Mouse (Mus musculus) heart, adult 2 months (tissue): Measurements from ENCODE around the gene Srsf5. TPM values are rescaled to one million over a fixed set of nuclear protein-coding genes. Genes with fewer than 3 reads are reported as not detected.

Experiments used
- DNase-seq, 2 experiments: peaks; one replicate each; pipeline ENCODE4 v3.0.0; 2021
- H3K27ac ChIP-seq: fragments of 200-600 bp; 2 replicates; pipeline ENCODE4 v1.8.1; 2022
- H3K27me3 ChIP-seq: fragments of 200-500 bp; 2 replicates; pipeline ENCODE4 v1.6.1; 2012; ENCODE audit warnings: mild to moderate bottlenecking, low read length, inconsistent platforms, mixed read lengths; ENCODE audit not compliant: control insufficient read depth, insufficient read depth
- H3K36me3 ChIP-seq: fragments of 200-500 bp; 2 replicates; pipeline ENCODE4 v1.6.1; 2012; ENCODE audit warnings: low read length, inconsistent platforms; ENCODE audit not compliant: control insufficient read depth, insufficient read depth
- H3K4me1 ChIP-seq: fragments of 200-500 bp; 2 replicates; pipeline ENCODE4 v1.6.1; 2011; ENCODE audit warnings: low read length; ENCODE audit not compliant: control insufficient read depth, insufficient read depth
- H3K4me3 ChIP-seq: fragments of 200-600 bp; 2 replicates; pipeline ENCODE4 v1.8.1; 2022
- H3K79me2 ChIP-seq: fragments of 200-500 bp; replicated peaks from 2 replicates; pipeline ENCODE4 v1.6.1; 2012; ENCODE audit warnings: mild to moderate bottlenecking, inconsistent platforms, low read length, moderate library complexity, mixed read lengths; ENCODE audit not compliant: control insufficient read depth, insufficient read depth
- H3K9ac ChIP-seq: fragments of 200-500 bp; 2 replicates; pipeline ENCODE4 v1.6.1; 2012; ENCODE audit warnings: low read depth, mild to moderate bottlenecking, control low read depth, inconsistent platforms, low read length, mixed read lengths
- CTCF ChIP-seq: fragments of 200-600 bp; IDR thresholded peaks from 2 replicates; pipeline ENCODE4 v1.8.1; 2022; ENCODE audit warnings: antibody characterized with exemption, mild to moderate bottlenecking, moderate library complexity
- EP300 ChIP-seq: fragments of 200-500 bp; IDR thresholded peaks from 2 replicates; pipeline ENCODE4 v1.6.1; 2011; ENCODE audit warnings: low read depth, low read length, control low read depth; ENCODE audit not compliant: insufficient read depth
- POLR2A ChIP-seq: fragments of 200-500 bp; IDR thresholded peaks from 2 replicates; pipeline ENCODE4 v1.6.1; 2011; ENCODE audit warnings: mild to moderate bottlenecking, low read depth, low read length, control low read depth; ENCODE audit not compliant: insufficient read depth
- WGBS: fragments of 180-500 bp; shearing (Covaris S2); methylation state at CpG from one replicate; pipeline ENCODE4 v1.1.7; 2018; 5-methylcytosine and 5-hydroxymethylcytosine counted together
- intact Hi-C: fragments of 180-260 bp; cut with DNase I; formaldehyde crosslinking; loops from one replicate; pipeline ENCODE4 v1.15.1; 2025
- polyA plus RNA-seq: library from polyadenylated mRNA; depleted of rRNA; stranded (reverse); fragments of >200 nt; gene quantifications from 2 replicates; pipeline ENCODE4 v1.2.3, GENCODE M21; 2012
- total RNA-seq, 2 experiments: library from RNA; stranded (reverse); gene quantifications; 2 replicates each; pipeline ENCODE4 v1.2.3; 2021

Gene Srsf5
- total and polyA plus RNA-seq, 3 experiments: 115 to 217 (median 126) TPM

DNA sequence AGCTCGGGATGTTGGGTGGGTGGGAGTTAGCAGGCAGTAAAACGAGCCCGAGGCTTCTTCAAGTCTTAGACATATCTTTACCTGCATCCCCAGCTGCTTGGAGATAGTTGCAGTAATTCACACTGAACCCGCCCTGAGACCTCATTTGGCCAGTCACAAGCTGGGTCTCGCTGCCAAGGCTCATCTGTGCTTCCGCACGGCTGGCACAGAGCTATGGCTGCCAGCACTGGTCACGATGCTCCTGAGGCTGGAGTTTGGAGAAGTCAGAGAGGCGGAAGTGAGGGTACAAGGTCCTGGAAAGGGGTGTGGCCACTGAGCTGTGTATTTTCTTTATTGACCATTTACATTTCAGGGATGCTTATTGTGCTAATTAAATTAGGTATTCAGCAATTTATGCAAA lies 38.4 kb downstream of the Srsf5 start:
- intact Hi-C loops: loop anchor here (2.0 kb wide), 1 partner anchor 419 kb away; no protein-coding TSS in a partner anchor
- Histone ChIP-seq H3K4me1 (no peaks in the 10 kb centered on the region), H3K9ac (no peak overlapping the region), H3K36me3 (no peaks in the 10 kb centered on the region), H3K27me3 (no peaks in the 10 kb centered on the region; the same call in 1 of the 2 replicates), H3K4me3 (no peak overlapping the region), H3K27ac (no peak overlapping the region), H3K79me2 (no peaks in the 10 kb centered on the region)
- WGBS: 53% methylated on average over 9 of the region's 9 CpGs
- DNase-seq: no peak
- TF ChIP-seq POLR2A (no peak), CTCF (no peak), EP300 (no peak)

DNA sequence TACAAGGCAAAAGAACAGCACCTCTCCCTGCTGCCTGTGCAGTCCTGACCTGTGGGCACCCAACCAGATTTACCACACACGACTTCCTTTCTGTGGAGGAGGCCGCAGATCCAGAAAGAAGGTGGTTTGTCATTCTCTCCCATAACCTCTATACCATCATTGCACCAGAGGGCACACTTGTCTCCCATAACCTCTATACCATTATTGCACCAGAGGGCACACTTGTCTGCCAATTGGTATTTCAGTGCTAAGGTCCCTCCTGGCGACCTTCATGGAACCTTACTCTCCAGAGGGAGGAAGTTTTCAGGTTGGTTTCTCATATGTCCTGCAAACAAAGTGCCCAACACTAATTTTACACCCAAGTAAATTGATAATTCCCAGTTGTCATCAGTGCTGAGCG lies 41.3 kb downstream of the Srsf5 start:
- no peak overlapping the region for H3K27ac ChIP-seq
- no peak overlapping the region for H3K4me3 ChIP-seq
- intact Hi-C loops: no loop called here
- no peaks in the 10 kb centered on the region for H3K36me3 ChIP-seq
- no peak for TF ChIP-seq CTCF
- no peak for TF ChIP-seq POLR2A
- no peak for TF ChIP-seq EP300
- no peaks in the 10 kb centered on the region for H3K4me1 ChIP-seq
- H3K9ac ChIP-seq: no peak overlapping the region
- 77% methylated on average over 4 of the region's 4 CpGs for WGBS
- no peaks in the 10 kb centered on the region for H3K79me2 ChIP-seq
- H3K27me3 ChIP-seq: no peaks in the 10 kb centered on the region; the same call in 1 of the 2 replicates
- DNase-seq: no peak

DNA sequence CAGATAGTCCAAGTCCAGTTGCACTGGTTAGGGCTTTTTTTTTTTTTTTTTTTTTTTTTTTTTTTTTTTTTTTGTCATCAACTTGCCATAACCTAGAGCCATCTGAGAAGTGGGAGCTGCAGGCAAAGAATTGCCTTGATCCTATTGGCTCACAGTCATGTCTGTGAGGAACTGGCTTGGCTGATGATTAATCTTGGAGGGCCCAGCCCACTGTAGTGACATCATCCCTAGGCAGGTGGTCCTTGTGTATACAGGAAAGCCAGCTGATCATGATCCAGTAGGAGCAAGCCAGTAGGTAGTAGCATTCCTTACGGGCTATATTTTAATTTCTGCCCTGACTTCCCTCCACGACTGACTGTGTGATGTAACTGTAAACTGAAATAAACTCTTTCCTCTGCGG lies 43.0 kb downstream of the Srsf5 start:
- intact Hi-C loops: no loop called here
- Histone ChIP-seq H3K9ac (no peak overlapping the region), H3K4me3 (no peak overlapping the region), H3K27me3 (no peaks in the 10 kb centered on the region; the same call in 1 of the 2 replicates), H3K4me1 (no peaks in the 10 kb centered on the region), H3K27ac (no peak overlapping the region), H3K79me2 (no peaks in the 10 kb centered on the region), H3K36me3 (no peaks in the 10 kb centered on the region)
- no peak for TF ChIP-seq EP300
- no peak for TF ChIP-seq CTCF
- WGBS: 80% methylated on average over 3 of the region's 3 CpGs
- no peak for DNase-seq

DNA sequence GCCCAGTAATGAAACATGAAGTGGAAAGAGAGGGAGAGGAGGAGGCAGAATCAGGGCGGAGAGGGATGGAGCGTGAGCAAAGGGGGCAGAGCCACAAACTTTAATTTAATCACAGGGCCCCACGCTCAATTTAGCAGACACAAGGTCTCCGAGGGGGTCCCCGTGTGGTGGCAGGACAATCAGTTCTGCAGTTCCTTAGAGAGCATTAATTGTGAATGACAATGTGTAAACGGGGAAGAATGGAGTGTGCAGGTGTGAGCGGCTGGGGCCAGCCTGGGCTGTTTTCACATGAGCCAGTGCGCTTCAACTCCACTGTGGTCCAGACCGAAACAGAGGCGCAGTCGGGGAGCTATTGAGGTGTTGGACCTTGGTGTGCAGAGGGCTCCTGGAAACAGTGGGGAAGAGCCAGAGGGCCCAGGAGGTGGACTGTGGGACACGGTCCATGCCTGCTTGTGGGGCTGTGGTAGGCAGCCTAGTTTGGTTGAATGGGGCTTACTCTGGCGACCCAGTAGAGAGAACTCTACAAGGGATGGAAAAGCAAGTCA lies 45.7 kb downstream of the Srsf5 start:
- DNase-seq: no peak
- intact Hi-C loops: no loop called here
- H3K9ac ChIP-seq: no peak overlapping the region
- H3K4me3 ChIP-seq: no peak overlapping the region
- TF ChIP-seq EP300 (no peak), CTCF (no peak), POLR2A (no peak)
- H3K27me3 ChIP-seq: no peaks in the 10 kb centered on the region; the same call in 1 of the 2 replicates
- H3K4me1 ChIP-seq: no peaks in the 10 kb centered on the region
- H3K36me3 ChIP-seq: no peaks in the 10 kb centered on the region
- WGBS: 89% methylated on average over 13 of the region's 13 CpGs
- H3K27ac ChIP-seq: no peak overlapping the region
- no peaks in the 10 kb centered on the region for H3K79me2 ChIP-seq

DNA sequence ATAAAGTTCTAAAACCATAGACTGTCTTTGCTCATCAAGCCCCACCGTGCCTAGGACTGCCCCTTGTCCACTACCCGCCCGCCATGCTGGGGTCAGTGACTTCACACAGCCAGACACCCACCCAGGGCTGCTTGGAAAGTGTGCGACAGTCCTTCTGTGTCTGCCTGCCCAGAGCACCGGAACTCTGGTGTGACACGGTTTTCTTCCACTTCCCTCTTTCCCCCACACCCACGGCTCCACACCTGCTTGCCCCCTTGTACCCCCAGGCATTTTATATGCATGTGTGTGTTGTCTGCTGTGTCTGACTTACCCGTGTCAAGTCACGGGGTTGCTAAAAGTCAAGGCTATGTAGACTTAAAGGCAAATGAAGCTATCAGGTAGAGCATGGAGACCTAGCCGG lies 46.5 kb downstream of the Srsf5 start:
- DNase-seq: no peak
- H3K27me3 ChIP-seq: no peaks in the 10 kb centered on the region; the same call in 1 of the 2 replicates
- TF ChIP-seq EP300 (no peak), CTCF (no peak), POLR2A (no peak)
- H3K79me2 ChIP-seq: no peaks in the 10 kb centered on the region
- WGBS: 76% methylated on average over 10 of the region's 10 CpGs
- H3K27ac ChIP-seq: no peak overlapping the region
- no peaks in the 10 kb centered on the region for H3K36me3 ChIP-seq
- H3K4me1 ChIP-seq: no peaks in the 10 kb centered on the region
- H3K9ac ChIP-seq: no peak overlapping the region
- intact Hi-C loops: no loop called here
- no peak overlapping the region for H3K4me3 ChIP-seq

DNA sequence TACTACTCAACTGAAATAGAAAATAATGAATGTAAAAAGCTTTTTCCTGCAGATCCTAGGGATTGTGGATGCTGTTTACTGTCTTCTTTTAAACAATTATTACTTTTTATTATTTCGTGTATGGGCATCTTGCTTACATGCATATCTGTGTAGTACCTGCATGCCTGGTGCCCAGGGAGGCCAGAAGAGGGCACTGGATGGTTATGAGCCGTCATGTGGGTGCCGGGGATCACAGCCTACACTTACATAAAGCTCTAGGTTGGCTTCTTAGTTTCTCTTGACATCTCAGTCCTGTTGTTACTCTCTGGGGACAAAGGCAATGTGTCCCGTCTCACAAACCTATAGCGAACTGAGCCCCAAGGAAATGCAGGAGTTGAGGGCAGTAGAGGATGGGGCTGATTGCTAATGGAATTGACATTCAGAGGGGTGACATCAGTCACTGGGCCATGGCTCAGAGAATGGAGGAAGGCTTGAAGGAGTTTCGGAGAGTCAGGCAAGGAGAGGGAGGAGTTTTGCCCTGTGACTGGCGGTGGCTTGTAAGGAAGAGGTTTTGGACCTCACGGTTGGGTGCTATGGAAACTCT lies 47.3 kb downstream of the Srsf5 start:
- Histone ChIP-seq H3K4me3 (no peak overlapping the region), H3K4me1 (no peaks in the 10 kb centered on the region), H3K27me3 (no peaks in the 10 kb centered on the region; the same call in 1 of the 2 replicates), H3K79me2 (no peaks in the 10 kb centered on the region), H3K27ac (no peak overlapping the region), H3K36me3 (no peaks in the 10 kb centered on the region), H3K9ac (no peak overlapping the region)
- intact Hi-C loops: no loop called here
- TF ChIP-seq POLR2A (no peak), CTCF (peak; percentile 26)
- 69% methylated on average over 8 of the region's 8 CpGs for WGBS
- DNase-seq: no peak
